Mouse (Mus musculus) spleen, adult 12 weeks (tissue): ENCODE measurements around the gene Sp1.

Source experiments
- DNase-seq: peaks from one replicate; pipeline ENCODE4 v3.0.0; 2022; ENCODE audit warnings: low spot score

Gene Sp1

DNA sequence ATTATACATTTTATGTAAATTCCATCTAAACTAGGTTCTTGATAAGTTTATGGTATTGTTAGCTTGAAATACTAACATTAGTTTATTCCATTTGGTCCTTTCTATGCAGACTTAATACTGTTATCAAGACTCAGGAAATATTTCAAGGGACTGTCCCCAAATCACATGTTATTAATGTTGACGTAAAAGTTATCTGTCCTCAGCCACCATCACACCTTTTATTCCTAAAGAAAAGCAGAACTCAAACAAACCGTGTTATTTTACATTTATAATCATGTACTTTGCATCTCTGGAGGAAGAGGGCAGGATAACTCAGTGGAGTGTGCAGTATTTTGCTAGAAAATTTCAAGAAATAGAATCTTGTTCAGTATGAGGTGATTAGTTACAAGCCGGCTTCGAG is 27.2 kb downstream of the Sp1 start:
- DNase-seq: no peak

DNA sequence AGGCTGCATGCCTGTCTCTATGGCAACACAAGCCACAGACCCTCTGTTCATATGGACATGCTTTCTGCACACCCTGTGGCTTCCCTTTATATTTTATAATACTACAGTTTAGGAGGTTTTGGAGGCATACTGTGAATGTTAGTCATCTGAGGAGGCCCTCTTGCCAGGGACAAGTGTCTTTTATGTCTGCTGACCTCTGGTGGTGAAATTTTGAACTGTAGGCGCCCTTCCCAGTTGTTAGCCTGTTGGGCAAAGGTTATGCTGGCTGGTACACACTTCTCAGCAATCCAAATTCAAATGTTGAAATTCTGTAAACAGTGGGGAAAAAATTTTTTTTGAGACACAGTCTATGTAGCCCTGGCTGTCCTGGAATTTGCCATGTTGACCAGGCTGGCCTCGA is 36.5 kb downstream of the Sp1 start:
- DNase-seq: peak; percentile 68

DNA sequence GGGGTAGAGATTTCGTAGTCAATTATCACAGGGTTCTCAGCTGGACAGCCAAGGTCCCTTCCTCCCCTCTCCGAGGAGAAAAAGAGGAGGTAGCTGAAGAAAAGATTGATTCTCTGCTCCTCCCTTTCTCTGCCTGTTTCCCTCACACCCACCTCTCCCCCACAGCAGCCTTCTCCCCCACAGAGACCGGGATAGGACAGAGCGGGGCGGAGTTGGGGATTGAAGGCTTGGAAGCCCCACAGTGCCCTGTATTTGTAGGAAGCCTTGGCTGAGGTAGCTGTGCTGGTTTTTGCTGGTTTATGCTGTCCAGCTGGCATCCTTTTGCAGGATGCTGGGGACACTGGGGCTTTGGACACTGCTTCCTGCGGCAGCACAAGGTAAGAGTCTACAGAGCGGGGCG is 39.2 kb downstream of the Sp1 start, which contains the start of gene Amhr2:
TSS of gene Amhr2 (plus strand) at position 222 of the 400 bp plus-strand sequence.
- no peak for DNase-seq

DNA sequence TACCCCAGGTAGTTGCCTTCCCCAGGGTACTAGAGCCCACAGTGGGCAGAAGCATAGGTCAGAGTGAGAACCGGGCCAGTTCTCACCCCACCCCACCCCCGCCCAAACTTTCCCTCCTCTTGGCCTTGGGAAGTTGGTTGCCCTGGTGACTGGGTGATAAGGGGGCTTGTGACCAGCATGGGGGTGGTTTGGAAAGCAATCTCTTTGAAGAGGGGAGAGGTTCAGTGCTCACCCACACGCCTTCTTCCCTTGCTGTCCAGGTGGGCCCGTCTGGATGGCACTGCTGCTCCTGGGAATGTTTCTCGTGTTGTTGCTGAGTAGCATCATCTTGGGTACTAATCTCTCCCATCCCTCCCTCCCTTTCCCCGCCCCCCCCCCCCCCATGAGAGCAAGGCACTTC is 40.5 kb downstream of the Sp1 start:
- no peak for DNase-seq

DNA sequence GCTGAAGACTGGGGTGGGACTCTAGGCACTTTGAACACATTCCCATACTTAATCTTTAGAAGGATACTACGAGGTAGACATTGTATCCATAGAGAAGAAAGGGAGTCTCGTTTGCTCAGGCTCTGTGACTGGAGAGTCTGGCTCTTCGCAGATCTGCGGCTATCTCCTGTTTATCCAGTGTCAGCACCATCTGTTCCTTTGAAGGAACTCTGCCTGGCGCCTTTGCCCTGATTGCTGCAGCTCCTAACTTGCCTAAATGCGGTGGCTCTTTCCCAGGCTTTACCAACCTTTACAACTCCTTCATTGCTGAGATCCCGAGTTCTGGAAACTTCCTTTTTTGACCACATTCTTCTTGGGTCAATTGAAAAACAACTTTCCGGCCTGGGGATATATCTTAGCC is 43.4 kb downstream of the Sp1 start:
- DNase-seq: no peak

DNA sequence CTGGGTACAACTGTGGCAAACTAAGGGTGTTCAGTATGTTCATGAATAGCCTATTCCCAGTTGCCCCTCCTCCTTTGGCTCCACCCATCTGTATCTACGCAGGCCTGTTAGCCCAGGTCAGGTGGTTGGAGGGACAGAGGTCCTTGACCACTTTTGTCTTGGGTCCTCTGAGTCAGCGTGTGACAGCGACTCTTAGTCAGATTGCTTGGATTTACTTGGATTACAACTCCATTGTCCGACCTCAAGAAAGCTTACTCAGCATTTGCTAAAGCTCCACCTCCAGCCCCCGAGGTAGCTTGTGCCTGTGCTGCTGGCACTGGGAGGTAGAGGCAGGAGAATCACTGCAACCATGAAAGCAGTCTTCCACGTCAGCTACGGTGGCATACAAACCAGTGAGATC is 45.0 kb downstream of the Sp1 start:
- DNase-seq: no peak

DNA sequence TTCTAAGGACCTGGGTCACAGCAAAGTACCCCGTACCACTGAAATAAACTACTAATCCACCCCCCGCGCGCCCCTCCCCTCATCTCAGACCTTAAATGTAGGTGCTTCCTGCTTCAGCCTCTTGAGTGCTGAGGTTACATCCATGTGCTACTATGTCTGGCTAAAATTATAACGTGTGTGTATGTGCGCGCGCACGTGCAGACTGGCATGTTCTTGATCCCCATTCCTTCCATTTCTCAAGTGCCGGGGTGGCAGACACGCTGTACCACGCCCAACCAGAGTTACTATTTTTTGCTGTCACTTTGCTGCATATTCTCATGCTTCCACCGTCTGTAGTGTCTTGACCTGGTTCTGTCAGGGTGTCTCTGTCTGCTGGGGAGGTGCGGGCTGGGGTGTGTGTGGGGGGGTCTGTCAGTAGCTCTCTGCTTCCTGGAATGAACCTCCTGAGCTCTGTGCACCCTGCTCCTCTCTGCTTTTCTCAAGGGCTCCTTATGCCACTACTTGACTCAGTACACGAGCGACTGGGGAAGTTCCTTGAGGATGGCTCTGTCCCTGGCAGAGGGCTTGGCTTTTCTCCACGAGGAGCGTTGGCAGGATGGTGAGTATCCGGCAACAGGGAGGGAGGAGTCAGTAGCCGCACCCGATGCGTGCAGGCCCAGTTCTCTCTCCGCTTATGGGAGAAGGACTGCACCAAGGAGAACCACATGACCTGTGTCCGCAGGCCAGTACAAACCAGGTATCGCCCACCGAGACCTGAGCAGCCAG is 45.9 kb downstream of the Sp1 start:
- no peak for DNase-seq

DNA sequence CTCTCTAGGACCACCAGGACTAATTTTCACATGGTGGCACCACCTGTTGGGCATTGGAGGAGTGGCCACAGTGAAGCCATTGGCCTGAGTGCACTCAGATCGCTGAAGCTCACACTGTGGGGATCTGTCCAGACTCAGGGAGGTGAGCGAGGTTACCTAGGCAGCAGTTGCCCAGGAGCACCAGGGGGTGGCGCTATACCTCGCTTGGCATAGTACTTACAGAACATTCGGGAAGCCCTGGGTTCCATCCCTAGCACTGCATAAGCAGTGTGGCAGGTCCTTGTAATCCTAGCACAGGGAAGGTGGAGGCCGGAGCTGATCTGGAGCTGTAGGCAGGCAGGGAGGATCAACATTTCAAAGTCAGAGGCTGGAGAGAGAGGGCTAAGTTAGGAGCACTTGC is 50.0 kb downstream of the Sp1 start:
- peak; percentile 21 for DNase-seq

DNA sequence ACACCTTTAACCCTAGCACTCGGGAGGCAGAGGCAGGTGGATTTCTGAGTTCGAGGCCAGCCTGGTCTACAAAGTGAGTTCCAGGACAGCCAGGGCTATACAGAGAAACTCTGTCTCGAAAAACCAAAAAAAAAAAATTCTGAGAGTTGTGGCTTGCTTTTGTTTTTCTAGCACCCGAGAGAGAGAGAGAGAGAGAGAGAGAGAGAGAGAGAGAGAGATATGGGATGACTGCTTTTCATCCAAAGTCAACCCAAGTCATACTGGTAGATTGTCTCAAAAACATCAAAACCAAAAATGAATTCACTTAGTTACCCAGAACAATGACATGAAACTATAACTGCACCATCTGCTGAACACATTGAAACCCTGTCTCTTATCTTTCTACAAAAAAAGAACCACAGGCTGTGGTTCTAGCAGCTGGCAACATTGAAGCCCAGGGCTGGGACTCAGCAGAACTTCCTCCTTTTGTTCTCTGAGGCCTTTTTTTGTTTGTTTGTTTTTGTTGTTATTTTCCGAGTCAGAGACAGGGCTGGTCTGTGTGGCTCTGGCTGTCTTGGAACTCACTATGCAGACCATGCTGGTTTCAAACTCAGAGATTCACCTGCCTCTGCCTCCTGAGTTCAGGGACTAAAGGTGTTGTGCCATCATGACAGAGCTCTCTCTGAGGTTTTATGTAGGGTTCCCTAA is 52.2 kb downstream of the Sp1 start:
- DNase-seq: no peak

DNA sequence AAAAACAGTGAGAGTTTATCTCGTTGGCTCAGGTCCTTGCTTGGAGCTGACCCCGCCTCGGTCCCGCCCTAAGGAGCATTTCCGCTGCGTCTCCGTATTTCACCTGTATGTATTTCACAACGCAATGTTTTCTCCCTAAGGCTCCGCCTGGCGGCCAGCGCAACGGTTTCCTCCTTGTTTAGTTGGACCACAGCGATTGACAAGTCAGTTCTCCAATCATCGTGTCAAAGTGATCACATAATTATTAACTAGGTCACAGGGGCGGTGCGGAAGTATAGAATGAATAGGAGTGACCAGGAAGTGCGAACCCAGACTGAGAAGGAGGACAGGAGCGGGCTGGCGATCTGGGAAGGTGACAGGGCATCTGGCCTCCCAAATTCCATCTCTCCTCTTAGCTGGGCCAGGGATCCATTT is 53.0 kb downstream of the Sp1 start, which contains the start of gene Prr13:
TSS of gene Prr13 (plus strand) at position 125 of the 414 bp plus-strand sequence.
- DNase-seq: peak; percentile 82

DNA sequence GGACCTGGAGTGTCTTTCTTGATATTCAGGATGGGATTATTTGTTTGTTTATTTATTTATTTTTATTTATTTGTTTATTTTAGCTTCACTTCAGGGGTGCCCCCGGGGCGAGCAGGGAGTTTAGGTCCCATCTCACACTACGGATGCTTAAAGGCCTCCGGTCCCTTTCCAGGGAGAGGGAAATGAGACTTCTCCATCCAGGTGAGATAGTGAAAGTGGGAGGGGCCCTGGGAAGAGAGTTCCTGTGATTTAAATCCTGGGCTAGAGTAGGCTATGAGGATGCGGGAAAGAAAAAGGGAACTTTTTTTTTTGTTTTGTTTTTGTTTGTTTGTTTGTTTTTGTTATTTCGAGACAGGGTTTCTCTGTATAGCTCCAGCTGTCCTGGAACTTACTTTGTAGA is 53.4 kb downstream of the Sp1 start:
- DNase-seq: no peak

DNA sequence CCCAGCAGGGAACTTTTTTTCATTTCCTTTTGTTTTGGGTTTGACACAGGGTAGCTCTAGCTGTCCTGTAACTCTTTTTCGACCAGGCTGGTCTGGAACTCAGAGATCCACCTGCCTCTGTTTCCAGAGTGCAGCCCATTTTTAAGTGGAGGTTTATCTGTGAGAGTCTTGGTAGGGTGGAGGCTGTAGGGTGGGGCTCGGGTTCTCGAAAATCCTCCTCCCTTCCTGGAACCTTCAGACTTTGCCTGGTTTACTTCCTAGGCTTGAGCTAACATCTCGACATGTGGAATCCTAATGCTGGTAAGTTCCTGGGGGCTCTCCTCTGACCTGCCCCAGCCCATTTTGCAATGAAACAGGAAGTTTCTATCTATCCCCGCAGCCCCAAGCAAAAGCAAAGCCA is 53.9 kb downstream of the Sp1 start:
- peak; percentile 19 for DNase-seq

DNA sequence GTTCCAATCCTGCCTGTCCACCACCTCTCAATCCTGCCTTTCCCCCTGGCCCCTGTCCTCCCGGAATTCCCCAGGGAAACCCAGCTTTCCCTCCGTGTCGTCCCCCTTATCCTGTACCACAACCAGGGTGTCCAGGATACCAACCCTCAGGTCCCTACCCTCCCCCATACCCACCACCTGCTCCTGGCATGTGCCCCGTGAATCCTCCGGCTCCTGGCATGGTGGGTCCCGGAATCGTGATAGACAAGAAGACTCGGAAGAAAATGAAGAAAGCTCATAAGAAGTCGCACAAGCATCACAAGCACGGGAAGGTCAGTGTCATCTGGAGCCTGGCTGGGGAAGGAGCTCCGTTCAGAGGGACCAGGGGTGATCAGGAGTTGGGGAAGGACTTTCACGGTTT is 54.5 kb downstream of the Sp1 start:
- DNase-seq: no peak

DNA sequence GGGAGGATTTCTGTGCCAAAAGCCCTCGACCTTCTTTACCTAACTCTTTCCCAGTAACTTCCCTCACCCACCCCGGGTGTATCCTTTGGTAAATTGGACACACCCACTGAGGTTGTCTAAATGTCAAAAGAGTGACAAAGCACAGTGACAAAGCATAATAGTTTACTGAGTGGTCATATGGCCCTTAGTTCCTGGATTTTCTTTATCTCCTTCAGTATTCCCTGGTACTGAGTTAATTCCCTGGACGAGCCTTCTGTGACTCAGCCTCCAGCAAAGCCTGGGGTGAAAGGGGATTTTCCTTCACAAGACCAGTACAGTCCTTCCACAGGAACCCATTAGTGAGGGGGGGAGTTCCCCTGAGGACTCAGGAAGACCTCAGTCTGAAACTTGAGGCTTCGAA is 55.0 kb downstream of the Sp1 start:
- DNase-seq: no peak

DNA sequence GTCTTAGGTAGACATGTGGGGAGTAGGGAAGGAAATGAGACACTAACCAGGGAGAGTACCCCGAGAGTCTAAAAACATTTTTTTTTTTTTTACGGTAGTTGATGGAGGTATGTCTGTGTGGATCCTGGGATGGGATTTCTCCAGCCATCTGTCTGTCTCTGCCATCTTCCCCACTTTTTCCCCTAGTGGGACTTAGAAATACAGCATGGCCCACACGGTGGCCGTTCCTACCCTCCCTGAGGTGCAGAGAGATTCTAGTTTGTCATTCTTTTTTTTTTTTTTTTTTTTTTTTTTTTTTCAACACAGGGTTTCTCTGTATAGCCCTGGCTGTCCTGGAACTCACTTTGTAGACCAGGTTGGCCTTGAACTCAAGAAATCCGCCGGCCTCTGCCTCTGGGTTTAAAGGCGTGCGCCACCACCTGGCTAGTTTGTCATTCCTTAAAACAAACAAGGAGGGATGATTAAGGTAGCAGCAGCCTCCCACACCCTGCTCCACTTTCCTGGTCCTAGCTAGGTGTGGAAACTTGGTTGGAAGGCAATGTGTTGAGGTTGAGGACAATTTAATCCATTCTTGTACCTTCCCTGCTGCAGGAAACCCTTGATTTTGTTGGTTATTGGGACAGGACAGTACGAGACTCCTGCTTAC is 55.6 kb downstream of the Sp1 start:
- no peak for DNase-seq

DNA sequence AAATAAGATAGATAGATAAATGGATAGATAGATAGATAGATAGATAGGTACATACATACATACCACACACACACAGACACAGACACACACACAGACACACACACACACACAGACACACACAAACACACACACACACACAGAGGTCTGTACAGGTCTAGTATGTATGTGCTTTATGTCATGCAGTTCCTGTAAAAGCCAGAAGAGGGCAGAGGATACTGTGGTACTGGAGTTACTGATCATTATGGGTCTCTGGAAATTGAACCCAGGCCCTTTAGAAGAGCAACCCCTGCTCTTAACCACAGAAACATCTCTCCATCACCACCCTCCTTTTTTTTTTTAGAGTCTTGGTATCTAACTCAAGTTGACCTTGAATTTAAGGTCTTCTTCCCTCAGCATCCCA is 57.7 kb downstream of the Sp1 start:
- DNase-seq: no peak

DNA sequence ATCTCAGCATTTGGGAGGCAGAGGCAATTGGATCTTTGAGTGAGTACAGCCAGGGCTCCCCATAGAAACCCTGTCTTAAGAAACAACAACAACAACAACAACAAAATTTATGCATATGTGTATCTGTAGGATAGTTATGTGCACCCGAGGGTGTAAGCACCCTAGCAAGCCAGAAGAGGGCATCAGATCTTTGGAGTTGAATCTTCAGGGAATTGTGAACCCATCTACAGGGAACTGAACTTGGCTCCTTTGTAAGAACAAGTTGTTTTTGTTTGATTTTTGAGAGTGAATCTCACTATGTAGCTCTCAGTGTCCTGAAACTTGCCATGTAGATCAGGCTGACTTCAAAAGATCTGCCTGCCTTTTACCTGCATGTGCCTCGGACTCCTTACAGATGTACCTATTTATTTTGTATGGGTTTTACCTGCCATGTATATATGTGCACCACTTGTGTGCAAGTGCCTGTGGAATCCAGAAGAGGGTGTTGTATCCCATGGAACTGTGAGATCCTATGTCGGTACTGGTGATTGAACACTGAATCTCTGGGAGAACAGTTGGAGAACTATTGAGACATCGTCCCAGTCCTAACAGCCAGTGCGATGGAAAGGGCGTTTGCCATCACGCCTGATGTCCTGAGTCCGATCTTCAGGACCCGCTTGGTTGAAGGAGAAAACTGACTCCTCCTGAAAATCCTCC is 62.9 kb downstream of the Sp1 start:
- DNase-seq: no peak

DNA sequence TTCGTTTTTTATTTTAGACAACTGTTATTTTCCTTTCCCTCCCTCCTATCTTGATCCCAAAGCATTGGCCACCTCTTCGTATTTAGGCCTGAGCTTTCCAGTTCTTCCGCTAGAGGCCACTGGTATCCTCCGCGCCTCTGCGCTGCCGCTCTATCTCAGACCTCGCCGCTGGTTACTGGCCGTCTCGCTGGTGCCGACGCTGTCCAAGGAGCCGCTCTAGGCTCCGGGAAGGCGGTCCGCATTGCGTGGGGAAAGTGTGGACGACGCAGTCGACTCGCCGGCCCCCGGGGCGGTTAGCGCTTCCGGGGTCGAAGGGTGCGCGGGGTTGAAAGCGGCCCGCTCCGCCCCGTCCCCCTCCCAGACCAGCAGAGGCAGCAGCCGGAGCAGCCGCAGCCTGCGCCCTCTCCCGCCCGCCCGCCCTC is 64.3 kb downstream of the Sp1 start, which contains the start of gene Pcbp2:
TSS of gene Pcbp2 (plus strand) at position 357 of the 422 bp plus-strand sequence.
- DNase-seq: peak; percentile 90

DNA sequence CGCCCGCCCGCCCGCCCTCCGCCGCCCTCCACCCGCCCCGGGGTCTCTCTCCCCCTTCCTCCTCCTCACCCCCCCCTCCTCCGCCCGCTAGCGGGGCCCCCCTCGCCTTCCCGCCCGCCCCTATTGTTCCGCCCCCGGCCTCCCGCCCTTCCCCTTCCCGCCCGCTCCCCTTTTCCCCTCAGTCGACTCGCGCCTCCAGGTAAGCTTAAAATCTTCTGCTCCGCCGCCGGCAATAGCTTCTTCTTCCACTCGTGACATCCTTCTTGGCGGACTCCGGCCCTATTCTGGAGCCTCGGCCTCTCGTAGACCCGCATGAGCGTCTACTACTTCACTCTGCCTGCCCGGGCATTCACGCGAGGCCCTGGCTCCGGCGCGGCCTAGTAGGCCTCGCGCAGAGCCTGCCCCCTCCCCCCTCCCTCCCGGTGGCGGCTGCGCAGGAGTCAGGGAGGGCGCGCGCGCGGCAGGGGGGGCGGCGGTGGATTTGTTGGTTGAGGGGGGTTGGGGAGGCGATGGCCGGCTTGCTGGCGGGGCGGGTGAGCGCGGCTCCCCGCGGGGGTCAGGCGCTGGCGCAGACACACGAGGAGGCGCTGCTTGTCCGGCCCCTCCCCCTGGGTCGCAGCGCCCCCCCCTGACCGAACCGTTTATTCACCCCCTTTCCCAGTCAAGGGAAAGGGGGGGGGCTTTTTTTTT is 64.8 kb downstream of the Sp1 start:
- peak; percentile 63 for DNase-seq

DNA sequence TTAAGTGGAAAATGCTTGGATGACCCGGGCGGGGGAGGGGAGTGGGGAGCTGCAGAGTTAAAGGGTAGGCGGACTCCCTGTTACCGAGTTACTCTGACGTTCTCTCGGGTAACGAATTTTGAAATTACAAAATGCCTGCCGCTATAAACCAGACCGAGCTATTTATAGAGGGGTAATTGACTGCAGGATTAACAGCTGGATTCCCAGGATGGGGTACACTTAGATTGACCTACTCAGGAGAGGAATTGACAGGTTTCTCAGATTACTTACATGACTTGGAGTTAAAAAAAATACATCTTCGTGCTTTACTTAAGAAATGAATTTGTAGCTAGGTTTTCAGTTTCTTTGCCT is 65.3 kb downstream of the Sp1 start:
- DNase-seq: no peak

DNA sequence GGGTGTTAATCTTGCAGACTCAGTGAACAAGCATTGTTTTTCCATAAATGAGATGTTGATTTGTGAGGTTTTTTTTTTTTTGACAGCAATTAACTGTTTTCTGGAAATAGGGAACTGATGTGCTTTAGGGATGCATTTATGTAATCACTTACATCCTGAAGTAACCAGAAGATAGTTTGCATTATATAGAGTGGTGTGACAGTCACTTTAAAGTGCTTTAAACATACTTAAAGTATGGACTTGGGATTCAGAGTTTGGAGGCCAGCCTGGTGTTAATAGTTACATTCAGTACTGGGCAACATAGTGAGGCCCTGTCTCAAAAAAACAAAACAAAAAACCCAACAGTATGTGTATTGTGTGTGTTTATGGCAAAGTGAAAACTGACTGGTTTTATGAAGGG is 65.8 kb downstream of the Sp1 start:
- no peak for DNase-seq

DNA sequence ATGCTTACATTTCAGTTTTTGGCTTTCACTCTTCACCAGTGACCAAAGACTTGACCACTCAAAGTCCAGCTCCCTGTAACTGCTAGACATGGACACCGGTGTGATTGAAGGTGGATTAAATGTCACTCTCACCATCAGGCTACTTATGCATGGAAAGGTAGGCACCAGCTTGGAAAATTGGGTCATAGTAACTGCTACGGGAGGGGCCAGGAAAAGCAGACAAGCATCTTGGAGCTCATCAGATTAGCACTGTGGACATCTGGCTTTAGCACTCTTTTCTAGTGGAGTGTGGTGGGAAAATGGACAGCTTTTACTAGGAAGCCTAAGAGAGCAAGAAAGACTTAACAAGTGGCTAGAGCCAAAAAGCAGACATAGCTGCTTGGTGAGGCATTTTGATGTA is 67.3 kb downstream of the Sp1 start:
- no peak for DNase-seq
